Mouse (Mus musculus) small intestine, adult 2 months (tissue): ENCODE data around the gene Efna3. TPM values are rescaled to one million over a fixed set of nuclear protein-coding genes. Genes with fewer than 3 reads are reported as not detected.
A peak's percentile ranks its signal among the peaks of the same experiment; 100 is the strongest.

Experiments used
- H3K27ac ChIP-seq: fragments of 200-500 bp; 2 replicates; pipeline ENCODE4 v1.5.1; 2012; ENCODE audit warnings: low read depth, low read length, control low read depth, inconsistent platforms; ENCODE audit not compliant: insufficient read depth
- H3K27me3 ChIP-seq: fragments of 200-500 bp; 2 replicates; pipeline ENCODE4 v1.6.1; 2012; ENCODE audit warnings: mild to moderate bottlenecking, moderate library complexity, low read length, inconsistent platforms; ENCODE audit not compliant: control insufficient read depth, insufficient read depth
- H3K36me3 ChIP-seq: fragments of 200-500 bp; 2 replicates; pipeline ENCODE4 v1.6.1; 2012; ENCODE audit warnings: mild to moderate bottlenecking, low read length, control low read depth, inconsistent platforms; ENCODE audit not compliant: control insufficient read depth, insufficient read depth
- H3K4me1 ChIP-seq: fragments of 200-500 bp; 2 replicates; pipeline ENCODE4 v1.6.1; 2012; ENCODE audit warnings: low read length, inconsistent platforms, mixed read lengths; ENCODE audit not compliant: control insufficient read depth, insufficient read depth, insufficient read length
- H3K4me3 ChIP-seq: fragments of 200-500 bp; 2 replicates; pipeline ENCODE4 v1.5.1; 2012; ENCODE audit warnings: low read depth, mild to moderate bottlenecking, control low read depth, inconsistent platforms, low read length, moderate library complexity
- CTCF ChIP-seq: fragments of 200-500 bp; IDR thresholded peaks from 2 replicates; pipeline ENCODE4 v1.5.1; 2012; ENCODE audit warnings: low read depth, mild to moderate bottlenecking, control low read depth, inconsistent platforms, low read length, moderate library complexity, mixed read lengths; ENCODE audit not compliant: insufficient replicate concordance, insufficient read length; ENCODE audit errors: extremely low read depth
- POLR2A ChIP-seq: fragments of 200-500 bp; IDR thresholded peaks from 2 replicates; pipeline ENCODE4 v1.6.1; 2012; ENCODE audit warnings: low read depth, mild to moderate bottlenecking, control low read depth, inconsistent platforms, low read length, moderate library complexity
- WGBS: fragments of 180-500 bp; shearing (Covaris S2); methylation state at CpG from one replicate; pipeline ENCODE4 v1.1.7; 2018; 5-methylcytosine and 5-hydroxymethylcytosine counted together
- polyA plus RNA-seq: library from polyadenylated mRNA; depleted of rRNA; stranded (reverse); fragments of >200 nt; gene quantifications from 2 replicates; pipeline ENCODE4 v1.2.3, GENCODE M21; 2012

Gene Efna3
- polyA plus RNA-seq, 1 experiment: 7.0 TPM

- H3K4me3 ChIP-seq: peak overlapping the region; percentile 69
- H3K4me1 ChIP-seq: peaks cover 27% of the 10 kb centered on the region
- H3K27me3 ChIP-seq: peaks cover 31% of the 10 kb centered on the region
- WGBS: under 1% methylated on average over 66 of the region's 66 CpGs
- TF ChIP-seq CTCF: no peak
- TF ChIP-seq POLR2A: no peak
- no peaks in the 10 kb centered on the region for H3K36me3 ChIP-seq
- H3K27ac ChIP-seq: no peak overlapping the region
Observed at GRCm38 (mm10) chr3:89321183-89322130, 1.3 kb downstream of the Efna3 start.

DNA sequence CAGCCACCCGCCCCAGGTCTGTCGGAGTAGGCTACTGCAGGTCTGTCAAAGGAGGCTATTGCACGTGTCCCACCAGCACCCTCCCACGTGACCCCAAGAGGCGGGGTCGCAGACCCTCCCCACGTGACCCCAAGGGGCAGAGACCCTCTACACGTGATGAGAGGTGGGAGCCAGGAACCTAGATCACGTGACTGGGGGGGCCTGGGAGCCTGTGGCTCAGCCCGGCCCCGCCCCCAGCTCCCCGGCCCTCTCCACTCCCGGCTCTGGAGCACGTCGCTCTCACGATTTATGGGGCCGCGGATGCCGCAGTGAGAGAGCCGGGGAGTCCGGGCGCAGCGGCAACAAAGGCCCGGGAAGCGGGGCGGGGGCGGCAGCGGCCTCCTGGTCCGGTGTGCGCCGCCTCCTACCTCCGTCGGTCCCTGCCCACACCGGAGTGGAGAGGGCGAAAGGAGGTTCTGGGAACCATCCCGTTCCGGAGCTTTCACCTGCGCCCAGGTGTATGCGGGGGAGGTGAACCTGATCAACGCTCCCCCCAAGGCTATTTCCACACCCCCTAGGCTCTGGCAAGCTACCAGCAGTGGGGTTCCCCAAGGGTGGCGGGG lies 2.1 kb downstream of the Efna3 start:
- no peak overlapping the region for H3K27ac ChIP-seq
- H3K4me3 ChIP-seq: peak overlapping the region; percentile 69
- no peak for TF ChIP-seq POLR2A
- peaks cover 31% of the 10 kb centered on the region for H3K27me3 ChIP-seq
- peaks cover 32% of the 10 kb centered on the region for H3K4me1 ChIP-seq
- H3K36me3 ChIP-seq: no peaks in the 10 kb centered on the region
- 1% methylated on average over 39 of the region's 41 CpGs for WGBS

- H3K4me1 ChIP-seq: peaks cover 34% of the 10 kb centered on the region
- peak overlapping the region; percentile 42 for H3K4me3 ChIP-seq
- no peaks in the 10 kb centered on the region for H3K36me3 ChIP-seq
- H3K27me3 ChIP-seq: peaks cover 31% of the 10 kb centered on the region
- WGBS: 4% methylated on average over 58 of the region's 58 CpGs
- no peak overlapping the region for H3K27ac ChIP-seq
- TF ChIP-seq CTCF (no peak), POLR2A (no peak)
Observed at GRCm38 (mm10) chr3:89319591-89320350, 3.0 kb downstream of the Efna3 start.

- peaks cover 31% of the 10 kb centered on the region for H3K27me3 ChIP-seq
- no peak for TF ChIP-seq CTCF
- no peak for TF ChIP-seq POLR2A
- 70% methylated on average over 21 of the region's 21 CpGs for WGBS
- peaks cover 34% of the 10 kb centered on the region for H3K4me1 ChIP-seq
- no peak overlapping the region for H3K27ac ChIP-seq
- no peaks in the 10 kb centered on the region for H3K36me3 ChIP-seq
- peak overlapping the region; percentile 42; the same call in 1 of the 2 replicates for H3K4me3 ChIP-seq
Observed at GRCm38 (mm10) chr3:89318971-89319590, 3.7 kb downstream of the Efna3 start.

- H3K36me3 ChIP-seq: no peaks in the 10 kb centered on the region
- peaks cover 31% of the 10 kb centered on the region for H3K27me3 ChIP-seq
- H3K27ac ChIP-seq: no peak overlapping the region
- TF ChIP-seq CTCF: no peak
- no peak for TF ChIP-seq POLR2A
- 64% methylated on average over 8 of the region's 8 CpGs for WGBS
- no peak overlapping the region for H3K4me3 ChIP-seq
- peaks cover 34% of the 10 kb centered on the region for H3K4me1 ChIP-seq
Observed at GRCm38 (mm10) chr3:89318316-89318715, 4.4 kb downstream of the Efna3 start.

DNA sequence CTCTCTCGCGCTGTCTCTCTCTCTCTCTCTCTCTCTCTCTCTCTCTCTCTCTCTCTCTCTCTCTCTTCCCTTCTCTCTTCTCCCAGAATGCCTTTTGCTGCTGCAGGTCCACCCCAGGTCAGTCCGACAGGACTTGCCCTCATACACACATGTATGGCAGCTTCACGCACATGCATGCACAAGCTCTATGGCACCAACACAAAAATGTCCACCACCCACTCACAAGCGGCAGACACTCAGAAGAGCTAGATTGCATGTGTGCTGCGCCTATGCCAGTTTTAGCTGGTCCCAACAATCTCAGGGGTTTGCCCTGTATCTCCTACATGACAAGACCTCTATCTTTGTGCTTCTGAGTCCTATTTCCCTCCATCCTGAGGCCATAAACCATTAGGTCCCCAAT lies 5.5 kb downstream of the Efna3 start:
- Histone ChIP-seq H3K27ac (no peak overlapping the region), H3K4me1 (peaks cover 31% of the 10 kb centered on the region), H3K4me3 (no peak overlapping the region), H3K36me3 (no peaks in the 10 kb centered on the region), H3K27me3 (peaks cover 31% of the 10 kb centered on the region)
- TF ChIP-seq CTCF (no peak), POLR2A (no peak)
- WGBS: 74% methylated on average over 6 of the region's 6 CpGs
